Mouse (Mus musculus) cerebellum, adult 2 months (tissue): ENCODE results near the gene Hist1h4k.
A peak's percentile ranks its signal among the peaks of the same experiment; 100 is the strongest.
"Not testable (repeated sequence)": the region's sequence is repeated elsewhere in the genome, so short reads cannot be mapped to it uniquely, and the experiment has no call there.

Experiments
- CTCF ChIP-seq: fragments of 200-500 bp; IDR thresholded peaks from 2 replicates; pipeline ENCODE4 v1.5.1; 2011; ENCODE audit warnings: low read depth, mild to moderate bottlenecking, control low read depth, low read length, moderate library complexity, borderline replicate concordance; ENCODE audit not compliant: insufficient read depth
- POLR2A ChIP-seq: fragments of 200-500 bp; IDR thresholded peaks from 2 replicates; pipeline ENCODE4 v1.6.1; 2011; ENCODE audit warnings: low read length, control low read depth, borderline replicate concordance; ENCODE audit not compliant: insufficient read depth

- not testable (repeated sequence) for TF ChIP-seq CTCF
- TF ChIP-seq POLR2A, result peak; percentile 90
These were observed 34.3 kb downstream of the Hist1h4k start, which contains the start of the genes Hist1h2bl and Hist1h2ai for GRCm38 (mm10) chr13:21715864-21716539.
